Mouse (Mus musculus): ENCODE measurements at regions not wholly inside any gene's neighbourhood (a gene's known extent, or its start where the extent isn't known, plus 50 kb on each side); places are given as distances from the start of the nearest gene placed in this dataset.

- no peak for TF ChIP-seq CTCF (IDR thresholded peaks at IDR 0.05; ENCODE audit: borderline replicate concordance, insufficient read depth, low read length)
- no peak for TF ChIP-seq POLR2A (IDR thresholded peaks at IDR 0.05; ENCODE audit: low read depth, low read length)
These were observed 55.5 kb downstream of the E030025P04Rik start for GRCm38 (mm10) chr11:109088488-109089252.
